Mouse (Mus musculus) layer of hippocampus, adult 11-12 months (tissue): Measurements from ENCODE around the gene Htr2a.
A peak's percentile ranks its signal among the peaks of the same experiment; 100 is the strongest.

ENCODE experiments used
- DNase-seq: peaks from one replicate; pipeline ENCODE4 v3.0.0; 2022; ENCODE audit warnings: low spot score

Htr2a gene

GRCm38 (mm10) chr14:74640819-74641381 is at the start of gene Htr2a:
Gene Htr2a (plus strand): TSS chr14:74640840.
- no peak for DNase-seq

GRCm38 (mm10) chr14:74601333-74602087 is 39.1 kb upstream of the Htr2a start:
- peak; percentile 6 for DNase-seq

GRCm38 (mm10) chr14:74602543-74602942 is 38.1 kb upstream of the Htr2a start:
- peak; percentile 65 for DNase-seq

- DNase-seq = no peak
Measured at GRCm38 (mm10) chr14:74603131-74603766, 37.4 kb upstream of the Htr2a start.

- DNase-seq = no peak
Measured at GRCm38 (mm10) chr14:74611326-74611725, 29.3 kb upstream of the Htr2a start.

- DNase-seq = no peak
Measured at GRCm38 (mm10) chr14:74618858-74619257, 21.8 kb upstream of the Htr2a start.

GRCm38 (mm10) chr14:74638071-74638470 is 2.6 kb upstream of the Htr2a start:
- DNase-seq = no peak

GRCm38 (mm10) chr14:74641668-74642230 is 1.1 kb downstream of the Htr2a start:
- no peak for DNase-seq

GRCm38 (mm10) chr14:74643296-74643695 is 2.7 kb downstream of the Htr2a start:
- peak; percentile 82 for DNase-seq

- DNase-seq = no peak
Measured at GRCm38 (mm10) chr14:74646107-74646793, 5.6 kb downstream of the Htr2a start.

- DNase-seq = no peak
Measured at GRCm38 (mm10) chr14:74650001-74650400, 9.4 kb downstream of the Htr2a start.

GRCm38 (mm10) chr14:74651678-74652077 is 11.0 kb downstream of the Htr2a start:
- no peak for DNase-seq

GRCm38 (mm10) chr14:74657227-74657626 is 16.6 kb downstream of the Htr2a start:
- DNase-seq = no peak

GRCm38 (mm10) chr14:74659411-74659841 is 18.8 kb downstream of the Htr2a start:
- peak; percentile 41 for DNase-seq

- no peak for DNase-seq
Measured at GRCm38 (mm10) chr14:74672137-74673019, 31.7 kb downstream of the Htr2a start.

- no peak for DNase-seq
Measured at GRCm38 (mm10) chr14:74673020-74673350, 32.3 kb downstream of the Htr2a start.

GRCm38 (mm10) chr14:74673584-74673983 is 32.9 kb downstream of the Htr2a start:
- DNase-seq = no peak

- no peak for DNase-seq
Measured at GRCm38 (mm10) chr14:74679841-74680240, 39.2 kb downstream of the Htr2a start.

- DNase-seq = no peak
Measured at GRCm38 (mm10) chr14:74684298-74684978, 43.8 kb downstream of the Htr2a start.

GRCm38 (mm10) chr14:74691963-74692362 is 51.3 kb downstream of the Htr2a start:
- DNase-seq = no peak

- DNase-seq = no peak
Measured at GRCm38 (mm10) chr14:74696766-74697165, 56.1 kb downstream of the Htr2a start.
